Mouse (Mus musculus): ENCODE measurements around the gene Hist1h2ap. TPM values are rescaled to one million over a fixed set of nuclear protein-coding genes. Genes with fewer than 3 reads are reported as not detected.
A peak's percentile ranks its signal among the peaks of the same experiment; 100 is the strongest.
"Not testable (repeated sequence)": the region's sequence is repeated elsewhere in the genome, so short reads cannot be mapped to it uniquely, and the experiment has no call there.

Gene Hist1h2ap
- polyA plus RNA-seq, 1 experiment from 2014 or later = 6,230 TPM

- Histone ChIP-seq H3K27me3 (no peaks in the 10 kb centered on the region), H3K9ac (peak overlapping the region; percentile 45), H3K9me3 (no peaks in the 10 kb centered on the region), H3K4me3 (replicated peaks) (peak overlapping the region; percentile 11), H3K27ac (peak overlapping the region; percentile 36; the same call in 1 of the 2 replicates), H3K4me2 (peak overlapping the region; percentile 42), H3K36me3 (replicated peaks) (no peaks in the 10 kb centered on the region), H3K4me1 (peaks cover 20% of the 10 kb centered on the region)
- 5% methylated on average over 18 of the region's 18 CpGs for WGBS
- no peak for ATAC-seq (ENCODE audit: low FRiP score)
Observed at GRCm38 (mm10) chr13:21790601-21791283, 42.6 kb downstream of the Hist1h2ap start.

GRCm38 (mm10) chr13:21789925-21790324 lies 43.4 kb downstream of the Hist1h2ap start:
- H3K9me3 ChIP-seq = no peaks in the 10 kb centered on the region
- 54% methylated on average over 6 of the region's 6 CpGs for WGBS
- H3K27me3 ChIP-seq = no peaks in the 10 kb centered on the region
- ATAC-seq (ENCODE audit: low FRiP score) = no peak
- H3K27ac ChIP-seq = no peak overlapping the region
- no peak overlapping the region for H3K4me2 ChIP-seq
- no peak overlapping the region for H3K9ac ChIP-seq
- peaks cover 24% of the 10 kb centered on the region for H3K4me1 ChIP-seq
- no peak overlapping the region for H3K4me3 ChIP-seq (replicated peaks)
- H3K36me3 ChIP-seq (replicated peaks) = no peaks in the 10 kb centered on the region

GRCm38 (mm10) chr13:21787760-21788593 lies 45.3 kb downstream of the Hist1h2ap start:
- peaks cover 32% of the 10 kb centered on the region for H3K4me1 ChIP-seq
- H3K4me3 ChIP-seq (replicated peaks) = peak overlapping the region; percentile 37
- H3K27ac ChIP-seq = peak overlapping the region; percentile 88
- no peaks in the 10 kb centered on the region for H3K9me3 ChIP-seq
- peak overlapping the region; percentile 50 for H3K4me2 ChIP-seq
- peak overlapping the region; percentile 45; the same call in 1 of the 2 replicates for H3K9ac ChIP-seq
- H3K36me3 ChIP-seq (replicated peaks) = no peaks in the 10 kb centered on the region
- ATAC-seq (ENCODE audit: low FRiP score) = peak; percentile 14
- no peaks in the 10 kb centered on the region for H3K27me3 ChIP-seq
- WGBS = 5% methylated on average over 17 of the region's 21 CpGs

GRCm38 (mm10) chr13:21786899-21787629 lies 46.2 kb downstream of the Hist1h2ap start, which contains the start of the genes Hist1h2an and Hist1h2bp:
TSS of gene Hist1h2an (minus strand) at chr13:21787218.
TSS of gene Hist1h2bp (plus strand) at chr13:21787461.
- Histone ChIP-seq H3K4me1 (peaks cover 39% of the 10 kb centered on the region), H3K27ac (peak within 1 kb of the TSS; percentile 94), H3K4me3 (replicated peaks) (peak within 1 kb of the TSS; percentile 37), H3K9ac (peak within 1 kb of the TSS; percentile 58), H3K4me2 (peak within 1 kb of the TSS; percentile 53)
- H3K36me3 ChIP-seq (replicated peaks); H3K9me3 ChIP-seq; H3K27me3 ChIP-seq: not testable (repeated sequence)
- under 1% methylated on average over 38 of the region's 63 CpGs for WGBS
- peak; percentile 95 for ATAC-seq (ENCODE audit: low FRiP score)

GRCm38 (mm10) chr13:21786189-21786898 lies 47.0 kb downstream of the Hist1h2ap start:
- Histone ChIP-seq H3K9ac (peak overlapping the region; percentile 58), H3K27ac (peak overlapping the region; percentile 94), H3K9me3 (no peaks in the 10 kb centered on the region), H3K36me3 (replicated peaks) (no peaks in the 10 kb centered on the region), H3K27me3 (no peaks in the 10 kb centered on the region), H3K4me2 (peak overlapping the region; percentile 53), H3K4me3 (replicated peaks) (peak overlapping the region; percentile 37), H3K4me1 (peaks cover 39% of the 10 kb centered on the region)
- no peak for ATAC-seq (ENCODE audit: low FRiP score)
- WGBS = 3% methylated on average over 8 of the region's 8 CpGs

- no peak for ATAC-seq (ENCODE audit: low FRiP score)
- WGBS = 20% methylated on average over 6 of the region's 6 CpGs
- Histone ChIP-seq H3K4me2 (peak overlapping the region; percentile 65), H3K9me3 (no peaks in the 10 kb centered on the region), H3K27ac (peak overlapping the region; percentile 93), H3K27me3 (no peaks in the 10 kb centered on the region), H3K4me3 (replicated peaks) (no peak overlapping the region; the same call in 1 of the 2 replicates), H3K4me1 (peaks cover 47% of the 10 kb centered on the region), H3K36me3 (replicated peaks) (no peaks in the 10 kb centered on the region), H3K9ac (peak overlapping the region; percentile 36)
Observed at GRCm38 (mm10) chr13:21784311-21784710, 49.0 kb downstream of the Hist1h2ap start.

GRCm38 (mm10) chr13:21783734-21784161 lies 49.6 kb downstream of the Hist1h2ap start:
- Histone ChIP-seq H3K9ac (peak overlapping the region; percentile 36), H3K9me3 (no peaks in the 10 kb centered on the region), H3K4me1 (peaks cover 49% of the 10 kb centered on the region), H3K36me3 (replicated peaks) (no peaks in the 10 kb centered on the region), H3K4me2 (peak overlapping the region; percentile 65), H3K27ac (peak overlapping the region; percentile 93), H3K4me3 (replicated peaks) (peak overlapping the region; percentile 45), H3K27me3 (no peaks in the 10 kb centered on the region)
- ATAC-seq (ENCODE audit: low FRiP score) = no peak
- WGBS = 0% methylated on average over 9 of the region's 9 CpGs

GRCm38 (mm10) chr13:21783255-21783617 lies 50.1 kb downstream of the Hist1h2ap start, which contains the start of gene Hist1h3i:
TSS of gene Hist1h3i (minus strand) at chr13:21783370.
- H3K4me3 ChIP-seq (replicated peaks) = peak within 1 kb of the TSS; percentile 45
- H3K4me2 ChIP-seq = peak within 1 kb of the TSS; percentile 65
- no peaks in the 10 kb centered on the region for H3K9me3 ChIP-seq
- H3K4me1 ChIP-seq = peaks cover 47% of the 10 kb centered on the region
- peak within 1 kb of the TSS; percentile 93 for H3K27ac ChIP-seq
- no peaks in the 10 kb centered on the region for H3K27me3 ChIP-seq
- H3K9ac ChIP-seq = peak within 1 kb of the TSS; percentile 72
- H3K36me3 ChIP-seq (replicated peaks) = no peaks in the 10 kb centered on the region
- ATAC-seq (ENCODE audit: low FRiP score) = peak; percentile 75
- WGBS = 0% methylated on average over 15 of the region's 20 CpGs

Small RNA genes lying within 50 kb of the gene (microRNA-seq; reads per million reads assigned to microRNA genes)
- gene Gm19658 (not detected), gene Gm44346 (not detected), gene Gm44466 (not detected)

Other genes with a start within 250 kb of the Hist1h2ap start
- gene Olfr1362, start 219.5 kb downstream of the Hist1h2ap start, polyA plus RNA-seq (2016; fragmentation: Nextera tagmentation; extraction: Ambion mirVana) = not detected in 2 replicates
- gene Olfr11, start 191.0 kb downstream of the Hist1h2ap start, polyA plus RNA-seq (2016; fragmentation: Nextera tagmentation; extraction: Ambion mirVana) = not detected in 2 replicates
- gene Olfr1361, start 170.1 kb downstream of the Hist1h2ap start, polyA plus RNA-seq (2016; fragmentation: Nextera tagmentation; extraction: Ambion mirVana) = not detected in 2 replicates
- gene Olfr1360, start 156.1 kb downstream of the Hist1h2ap start, polyA plus RNA-seq (2016; fragmentation: Nextera tagmentation; extraction: Ambion mirVana) = not detected in 2 replicates
- not detected in 2 replicates for gene Olfr1359, start 135.4 kb downstream of the Hist1h2ap start, polyA plus RNA-seq (2016; fragmentation: Nextera tagmentation; extraction: Ambion mirVana)
- gene Hist1h2bl, start 117.4 kb downstream of the Hist1h2ap start, polyA plus RNA-seq (2016; fragmentation: Nextera tagmentation; extraction: Ambion mirVana) = 4.8 TPM in 1 of 2 replicates, not detected in the other
- 18.4 and 22.2 TPM in 2 replicates for gene Hist1h2ai, start 117.1 kb downstream of the Hist1h2ap start, polyA plus RNA-seq (2016; fragmentation: Nextera tagmentation; extraction: Ambion mirVana)
- gene Hist1h3h, start 115.8 kb downstream of the Hist1h2ap start, polyA plus RNA-seq (2016; fragmentation: Nextera tagmentation; extraction: Ambion mirVana) = 13.8 and 14.8 TPM in 2 replicates
- 5.8 and 5.9 TPM in 2 replicates for gene Hist1h2bm, start 111.5 kb downstream of the Hist1h2ap start, polyA plus RNA-seq (2016; fragmentation: Nextera tagmentation; extraction: Ambion mirVana)
- gene Hist1h4j, start 98.4 kb downstream of the Hist1h2ap start, polyA plus RNA-seq (2016; fragmentation: Nextera tagmentation; extraction: Ambion mirVana) = 0.74 and 0.86 TPM in 2 replicates
- gene Hist1h4k, start 83.0 kb downstream of the Hist1h2ap start, polyA plus RNA-seq (2016; fragmentation: Nextera tagmentation; extraction: Ambion mirVana) = 2.4 and 4.5 TPM in 2 replicates
- gene Hist1h2ak, start 79.7 kb downstream of the Hist1h2ap start, polyA plus RNA-seq (2016; fragmentation: Nextera tagmentation; extraction: Ambion mirVana) = 34.1 and 37.7 TPM in 2 replicates
- gene Hist1h2bn, start 79.4 kb downstream of the Hist1h2ap start, polyA plus RNA-seq (2016; fragmentation: Nextera tagmentation; extraction: Ambion mirVana) = 4.9 and 5.2 TPM in 2 replicates
- gene Hist1h1b, start 52.9 kb downstream of the Hist1h2ap start, polyA plus RNA-seq (2016; fragmentation: Nextera tagmentation; extraction: Ambion mirVana) = 44.0 and 46.6 TPM in 2 replicates
- 166 and 188 TPM in 2 replicates for gene Hist1h3i, start 50.1 kb downstream of the Hist1h2ap start, polyA plus RNA-seq (2016; fragmentation: Nextera tagmentation; extraction: Ambion mirVana)
- gene Hist1h2an, start 46.3 kb downstream of the Hist1h2ap start, polyA plus RNA-seq (2016; fragmentation: Nextera tagmentation; extraction: Ambion mirVana) = 13.9 and 15.0 TPM in 2 replicates
- 3.0 and 5.2 TPM in 2 replicates for gene Hist1h2bp, start 46.0 kb downstream of the Hist1h2ap start, polyA plus RNA-seq (2016; fragmentation: Nextera tagmentation; extraction: Ambion mirVana)
- 23.9 and 32.5 TPM in 2 replicates for gene Hist1h2bq, start 23.3 kb downstream of the Hist1h2ap start, polyA plus RNA-seq (2016; fragmentation: Nextera tagmentation; extraction: Ambion mirVana)
- not detected in 2 replicates for gene Hist1h2ao, start 23.0 kb downstream of the Hist1h2ap start, polyA plus RNA-seq (2016; fragmentation: Nextera tagmentation; extraction: Ambion mirVana)
- not detected in 2 replicates for gene Hist1h4m, start 21.8 kb downstream of the Hist1h2ap start, polyA plus RNA-seq (2016; fragmentation: Nextera tagmentation; extraction: Ambion mirVana)
- 12.5 and 13.8 TPM in 2 replicates for gene Hist1h4n, start 1.3 kb downstream of the Hist1h2ap start, polyA plus RNA-seq (2016; fragmentation: Nextera tagmentation; extraction: Ambion mirVana)
- gene Hist1h2br, start 236 bp upstream of the Hist1h2ap start, polyA plus RNA-seq (2016; fragmentation: Nextera tagmentation; extraction: Ambion mirVana) = 24.5 and 30.9 TPM in 2 replicates
- 24.5 and 26.7 TPM in 2 replicates for gene Zfp184, start 111.6 kb upstream of the Hist1h2ap start, polyA plus RNA-seq (2016; fragmentation: Nextera tagmentation; extraction: Ambion mirVana)
- 0.13 TPM in 1 of 2 replicates, not detected in the other for gene Pom121l2, start 147.7 kb upstream of the Hist1h2ap start, polyA plus RNA-seq (2016; fragmentation: Nextera tagmentation; extraction: Ambion mirVana)
- 0.28 TPM in 1 of 2 replicates, not detected in the other for gene Prss16, start 176.2 kb upstream of the Hist1h2ap start, polyA plus RNA-seq (2016; fragmentation: Nextera tagmentation; extraction: Ambion mirVana)
- 7.0 and 22.0 TPM in 2 replicates for gene Hist1h2ah, start 202.1 kb upstream of the Hist1h2ap start, polyA plus RNA-seq (2016; fragmentation: Nextera tagmentation; extraction: Ambion mirVana)
- 10.0 and 10.5 TPM in 2 replicates for gene Hist1h2bk, start 202.4 kb upstream of the Hist1h2ap start, polyA plus RNA-seq (2016; fragmentation: Nextera tagmentation; extraction: Ambion mirVana)
- 44.5 and 46.9 TPM in 2 replicates for gene Hist1h4i, start 207.9 kb upstream of the Hist1h2ap start, polyA plus RNA-seq (2016; fragmentation: Nextera tagmentation; extraction: Ambion mirVana)
- gene Hist1h2ag, start 209.4 kb upstream of the Hist1h2ap start, polyA plus RNA-seq (2016; fragmentation: Nextera tagmentation; extraction: Ambion mirVana) = 82.7 and 84.6 TPM in 2 replicates
- gene Hist1h2bj, start 209.7 kb upstream of the Hist1h2ap start, polyA plus RNA-seq (2016; fragmentation: Nextera tagmentation; extraction: Ambion mirVana) = 13.1 and 15.8 TPM in 2 replicates

All from forebrain, embryonic 12.5 days (tissue).